Mouse (Mus musculus): ENCODE data around the gene Shb.

DNA sequence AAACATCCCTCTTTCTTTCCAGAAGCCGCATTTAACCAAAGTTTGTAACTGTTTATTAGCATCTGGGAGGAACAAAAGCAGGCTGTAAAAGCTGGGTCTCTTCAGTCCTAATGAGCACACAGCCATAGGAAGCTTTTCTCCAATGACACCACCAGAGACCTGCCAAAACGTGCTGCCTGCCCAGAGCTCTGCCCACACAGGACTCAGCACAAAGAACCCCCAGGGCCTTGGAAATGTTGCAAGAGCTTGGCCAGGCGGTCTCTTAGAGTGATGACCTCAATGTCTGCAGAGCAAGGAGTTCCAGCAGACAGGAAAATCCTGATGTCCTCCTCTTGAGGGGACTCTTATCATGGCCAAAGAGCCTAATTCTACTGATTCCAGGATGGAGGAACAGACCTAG, 28.5 kb downstream of the Shb start:
- TF ChIP-seq CTCF (IDR thresholded peaks at IDR 0.05; ENCODE audit: low read depth) (no peak), EP300 (IDR thresholded peaks at IDR 0.05; ENCODE audit: low read depth) (no peak)
